Mouse (Mus musculus): ENCODE results near the gene Tmc1. TPM values are rescaled to one million over a fixed set of nuclear protein-coding genes. Genes with fewer than 3 reads are reported as not detected.

Tmc1 gene
- total and polyA plus RNA-seq, 2 experiments from 2014 or later = 0.13 to 0.42 TPM

DNA sequence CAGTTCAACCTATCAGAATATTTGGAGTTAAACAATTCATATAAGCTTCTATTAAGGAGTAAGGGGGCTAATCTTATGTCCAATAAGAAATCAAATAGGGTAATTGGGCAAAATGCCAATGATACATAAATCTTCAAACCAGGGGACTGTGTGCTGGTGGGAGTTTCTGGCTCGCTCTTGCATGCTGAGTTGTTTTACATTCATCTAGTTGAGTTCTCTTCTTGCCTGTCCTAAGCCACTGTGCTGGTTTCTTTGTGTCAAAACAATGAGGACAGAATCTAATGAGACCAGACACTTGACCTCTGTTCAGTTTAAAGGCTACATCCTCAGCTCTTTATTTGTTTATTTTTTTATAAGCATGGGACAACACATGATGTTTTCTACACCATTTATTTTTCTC lies 119.1 kb downstream of the Tmc1 start:
- ATAC-seq (no peak), DNase-seq (ENCODE audit: low spot score) (no peak)
- TF ChIP-seq CTCF (IDR thresholded peaks at IDR 0.05; ENCODE audit: low read depth) = no peak
- Histone ChIP-seq H3K4me1 (ENCODE audit: insufficient read depth, low read length) (no peaks in the 10 kb centered on the region), H3K4me2 (ENCODE audit: low read depth, low read length) (no peak overlapping the region), H3K27ac (no peak overlapping the region), H3K36me3 (ENCODE audit: insufficient read depth, low read length) (no peaks in the 10 kb centered on the region), H3K9ac (replicated peaks; ENCODE audit: low read length) (no peak overlapping the region), H3K27me3 (ENCODE audit: insufficient read depth, low read length) (no peaks in the 10 kb centered on the region), H3K4me3 (ENCODE audit: low read length) (no peak overlapping the region), H3K9me3 (ENCODE audit: low read length) (no peaks in the 10 kb centered on the region)
- WGBS = 26% methylated on average over 1 of the region's 1 CpGs

DNA sequence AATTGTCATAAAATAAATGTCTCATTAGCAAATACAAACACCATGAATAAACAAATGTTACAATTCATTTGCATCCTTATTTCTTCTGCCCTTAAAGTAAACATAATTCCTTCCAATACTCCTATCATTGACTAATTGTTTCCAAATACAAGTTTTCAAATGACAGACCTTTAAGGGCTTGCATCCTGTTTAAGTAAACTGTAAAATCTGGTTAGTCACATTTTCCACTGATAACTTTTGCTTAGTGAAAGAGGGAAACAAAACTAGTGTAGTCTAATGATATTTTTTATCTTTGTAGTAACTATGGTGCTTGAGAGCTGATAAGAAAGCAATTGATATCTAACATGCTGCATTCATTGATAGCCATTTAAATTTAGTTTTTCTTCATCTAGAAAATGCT lies 154.5 kb downstream of the Tmc1 start:
- H3K9ac ChIP-seq (replicated peaks; ENCODE audit: low read length) = no peak overlapping the region

DNA sequence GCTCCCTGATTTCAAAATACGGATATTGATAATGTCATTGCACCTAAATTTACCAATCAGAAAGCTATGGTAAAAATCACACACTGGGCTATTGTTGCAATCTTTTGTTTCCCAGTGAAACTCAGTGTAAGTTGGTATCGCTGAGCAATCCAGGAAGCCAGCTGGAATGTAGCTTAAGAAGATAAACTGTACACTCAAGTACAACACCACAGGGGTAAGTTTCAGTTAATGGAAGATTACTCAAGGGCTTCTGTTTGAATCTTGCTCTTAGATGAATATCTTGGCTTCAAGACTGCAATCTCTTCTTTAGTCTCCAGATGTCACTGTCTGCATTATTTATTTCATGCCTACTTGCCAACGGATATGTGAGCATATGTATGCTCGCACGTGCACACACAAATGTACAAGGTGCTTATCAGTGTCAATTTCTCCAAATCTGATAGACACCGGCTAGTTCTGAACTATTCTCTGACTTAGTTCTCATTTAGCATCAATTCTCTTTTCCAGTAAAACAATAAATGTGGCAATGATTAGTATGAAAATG lies 156.4 kb downstream of the Tmc1 start:
- H3K9me3 ChIP-seq (ENCODE audit: low read length) = no peaks in the 10 kb centered on the region
- no peaks in the 10 kb centered on the region for H3K27me3 ChIP-seq (ENCODE audit: insufficient read depth, low read length)
- no peak overlapping the region for H3K9ac ChIP-seq (replicated peaks; ENCODE audit: low read length)
- H3K4me1 ChIP-seq (ENCODE audit: insufficient read depth, low read length) = no peaks in the 10 kb centered on the region
- peak; percentile 81 for TF ChIP-seq CTCF (IDR thresholded peaks at IDR 0.05; ENCODE audit: low read depth)
- H3K4me3 ChIP-seq (ENCODE audit: low read length) = no peak overlapping the region
- DNase-seq (ENCODE audit: low spot score) (peak; percentile 82), ATAC-seq (peak; percentile 80; the same call in 1 of the 2 replicates)
- WGBS = 30% methylated on average over 6 of the region's 6 CpGs
- H3K36me3 ChIP-seq (ENCODE audit: insufficient read depth, low read length) = no peaks in the 10 kb centered on the region
- no peak overlapping the region for H3K4me2 ChIP-seq (ENCODE audit: low read depth, low read length)
- H3K27ac ChIP-seq = no peak overlapping the region

More for the DNA sequence above, 154.5 kb downstream of the Tmc1 start:
- Histone ChIP-seq H3K9me3 (ENCODE audit: low read length) (no peaks in the 10 kb centered on the region), H3K27ac (no peak overlapping the region), H3K4me2 (ENCODE audit: low read depth, low read length) (no peak overlapping the region), H3K4me1 (ENCODE audit: insufficient read depth, low read length) (no peaks in the 10 kb centered on the region), H3K4me3 (ENCODE audit: low read length) (no peak overlapping the region), H3K27me3 (ENCODE audit: insufficient read depth, low read length) (no peaks in the 10 kb centered on the region), H3K36me3 (ENCODE audit: insufficient read depth, low read length) (no peaks in the 10 kb centered on the region)
- no peak for TF ChIP-seq CTCF (IDR thresholded peaks at IDR 0.05; ENCODE audit: low read depth)
- DNase-seq (ENCODE audit: low spot score) (no peak), ATAC-seq (no peak)

DNA sequence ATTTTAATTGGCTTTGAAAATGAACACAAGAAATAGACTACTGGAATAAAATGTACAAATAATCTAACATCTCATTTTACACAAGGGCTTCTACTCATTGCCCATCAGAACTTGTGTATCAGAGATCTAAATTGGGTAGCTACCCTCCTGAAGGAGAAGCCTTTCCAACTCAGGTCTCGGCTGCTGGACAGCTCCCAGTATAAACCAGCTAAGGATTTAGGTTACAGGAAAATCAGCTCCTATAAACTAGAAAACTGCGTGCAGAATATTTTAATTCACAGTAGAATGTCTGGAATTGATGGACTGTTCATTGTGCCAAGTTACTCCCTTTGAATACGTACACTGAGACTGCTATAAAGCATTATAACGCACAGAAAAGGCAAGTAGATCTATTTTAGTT lies 158.0 kb downstream of the Tmc1 start:
- Histone ChIP-seq H3K27me3 (ENCODE audit: insufficient read depth, low read length) (no peaks in the 10 kb centered on the region), H3K36me3 (ENCODE audit: insufficient read depth, low read length) (no peaks in the 10 kb centered on the region), H3K4me3 (ENCODE audit: low read length) (no peak overlapping the region), H3K27ac (no peak overlapping the region), H3K4me1 (ENCODE audit: insufficient read depth, low read length) (no peaks in the 10 kb centered on the region), H3K9ac (replicated peaks; ENCODE audit: low read length) (no peak overlapping the region), H3K4me2 (ENCODE audit: low read depth, low read length) (no peak overlapping the region), H3K9me3 (ENCODE audit: low read length) (no peaks in the 10 kb centered on the region)
- TF ChIP-seq CTCF (IDR thresholded peaks at IDR 0.05; ENCODE audit: low read depth) = no peak
- ATAC-seq = no peak
- 72% methylated on average over 4 of the region's 4 CpGs for WGBS
- no peak for DNase-seq (ENCODE audit: low spot score)

DNA sequence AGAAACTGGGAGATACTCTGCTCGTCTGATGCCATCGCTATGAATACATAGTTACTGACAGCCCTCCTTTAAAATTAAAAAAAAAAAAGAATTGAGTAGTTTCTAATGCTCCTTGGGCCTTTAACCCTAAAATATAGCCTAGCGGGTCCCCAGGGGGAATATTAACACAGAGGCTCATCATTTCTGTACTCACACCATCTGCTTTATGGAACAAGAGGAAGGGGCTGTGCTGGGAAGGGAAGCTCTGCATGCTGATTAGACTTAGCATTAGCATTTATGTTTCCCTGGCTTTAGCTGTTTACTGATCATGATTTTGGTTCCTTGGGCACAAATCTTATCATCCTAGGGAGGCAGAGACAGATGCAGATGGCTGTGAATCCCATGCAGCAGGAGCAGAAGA lies 159.0 kb downstream of the Tmc1 start:
- no peaks in the 10 kb centered on the region for H3K36me3 ChIP-seq (ENCODE audit: insufficient read depth, low read length)
- no peak overlapping the region for H3K27ac ChIP-seq
- DNase-seq (ENCODE audit: low spot score) (no peak), ATAC-seq (no peak)
- no peak for TF ChIP-seq CTCF (IDR thresholded peaks at IDR 0.05; ENCODE audit: low read depth)
- no peak overlapping the region for H3K4me2 ChIP-seq (ENCODE audit: low read depth, low read length)
- H3K9ac ChIP-seq (replicated peaks; ENCODE audit: low read length) = no peak overlapping the region
- H3K4me1 ChIP-seq (ENCODE audit: insufficient read depth, low read length) = no peaks in the 10 kb centered on the region
- no peaks in the 10 kb centered on the region for H3K27me3 ChIP-seq (ENCODE audit: insufficient read depth, low read length)
- 77% methylated on average over 3 of the region's 3 CpGs for WGBS
- H3K4me3 ChIP-seq (ENCODE audit: low read length) = no peak overlapping the region
- no peaks in the 10 kb centered on the region for H3K9me3 ChIP-seq (ENCODE audit: low read length)

DNA sequence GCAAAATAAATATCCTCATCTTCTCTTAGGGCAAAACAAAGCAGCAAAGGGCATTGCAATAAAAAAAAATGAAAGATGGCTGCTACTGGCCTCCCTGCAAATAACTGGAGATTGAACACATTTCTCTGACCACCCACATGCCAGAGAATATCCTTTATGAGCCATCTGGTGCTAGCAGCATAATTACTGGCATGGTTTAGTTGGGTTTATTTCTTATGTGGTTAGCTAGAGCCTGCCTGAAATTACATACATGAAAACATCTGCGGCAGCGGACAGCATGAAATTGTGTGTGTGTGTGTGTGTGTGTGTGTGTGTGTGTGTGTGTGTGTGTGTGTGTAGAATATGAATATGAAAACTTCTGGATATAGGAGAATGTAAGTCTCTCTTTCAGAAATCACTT lies 161.2 kb downstream of the Tmc1 start:
- 0 out of 2 replicates have a peak, but pooled peaks have one; percentile 51 for ATAC-seq
- 61% methylated on average over 2 of the region's 2 CpGs for WGBS

DNA sequence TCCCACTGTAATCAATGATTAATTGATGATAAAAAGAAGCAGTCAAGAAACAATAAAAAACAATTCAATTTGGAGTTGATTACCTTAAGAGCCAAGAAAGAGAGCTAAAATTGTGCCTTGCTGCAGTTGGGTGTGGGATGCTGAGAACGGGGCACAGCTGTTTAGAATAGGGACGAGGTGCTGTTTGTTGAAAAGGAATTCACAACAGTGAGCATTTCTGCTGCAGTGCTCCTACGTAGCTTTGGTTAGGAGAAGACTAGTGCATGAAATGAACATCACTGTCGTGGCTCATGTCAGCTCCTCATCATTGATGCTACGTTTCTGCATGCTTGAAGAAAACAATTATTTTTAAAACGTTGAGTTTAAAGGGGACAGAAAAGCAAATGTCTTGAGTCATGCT lies 166.7 kb downstream of the Tmc1 start:
- H3K4me3 ChIP-seq (ENCODE audit: low read length) = no peak overlapping the region
- ATAC-seq (no peak), DNase-seq (ENCODE audit: low spot score) (no peak)
- H3K9me3 ChIP-seq (ENCODE audit: low read length) = no peaks in the 10 kb centered on the region
- no peak overlapping the region for H3K9ac ChIP-seq (replicated peaks; ENCODE audit: low read length)
- H3K36me3 ChIP-seq (ENCODE audit: insufficient read depth, low read length) = no peaks in the 10 kb centered on the region
- H3K4me2 ChIP-seq (ENCODE audit: low read depth, low read length) = no peak overlapping the region
- no peaks in the 10 kb centered on the region for H3K4me1 ChIP-seq (ENCODE audit: insufficient read depth, low read length)
- H3K27ac ChIP-seq = no peak overlapping the region
- no peaks in the 10 kb centered on the region for H3K27me3 ChIP-seq (ENCODE audit: insufficient read depth, low read length)
- WGBS = 82% methylated on average over 6 of the region's 6 CpGs
- no peak for TF ChIP-seq CTCF (IDR thresholded peaks at IDR 0.05; ENCODE audit: low read depth)

More for the DNA sequence above, 161.2 kb downstream of the Tmc1 start:
- Histone ChIP-seq H3K4me1 (ENCODE audit: insufficient read depth, low read length) (no peaks in the 10 kb centered on the region), H3K4me2 (ENCODE audit: low read depth, low read length) (no peak overlapping the region), H3K27ac (no peak overlapping the region), H3K36me3 (ENCODE audit: insufficient read depth, low read length) (no peaks in the 10 kb centered on the region), H3K9ac (replicated peaks; ENCODE audit: low read length) (no peak overlapping the region), H3K4me3 (ENCODE audit: low read length) (no peak overlapping the region), H3K9me3 (ENCODE audit: low read length) (no peaks in the 10 kb centered on the region), H3K27me3 (ENCODE audit: insufficient read depth, low read length) (no peaks in the 10 kb centered on the region)
- no peak for TF ChIP-seq CTCF (IDR thresholded peaks at IDR 0.05; ENCODE audit: low read depth)
- DNase-seq (ENCODE audit: low spot score) = peak; percentile 31
